Mouse (Mus musculus) frontal cortex, postnatal 10 days (tissue): Measurements from ENCODE around the gene Lrfn4.
"Not testable (repeated sequence)": the region's sequence is repeated elsewhere in the genome, so short reads cannot be mapped to it uniquely, and the experiment has no call there.

Source experiments
- DNase-seq, 2 experiments: peaks; one replicate each; pipeline ENCODE4 v3.0.0; 2022; ENCODE audit warnings: low spot score in 2 of 2, mixed read lengths in 1 of 2

Lrfn4 gene

DNA sequence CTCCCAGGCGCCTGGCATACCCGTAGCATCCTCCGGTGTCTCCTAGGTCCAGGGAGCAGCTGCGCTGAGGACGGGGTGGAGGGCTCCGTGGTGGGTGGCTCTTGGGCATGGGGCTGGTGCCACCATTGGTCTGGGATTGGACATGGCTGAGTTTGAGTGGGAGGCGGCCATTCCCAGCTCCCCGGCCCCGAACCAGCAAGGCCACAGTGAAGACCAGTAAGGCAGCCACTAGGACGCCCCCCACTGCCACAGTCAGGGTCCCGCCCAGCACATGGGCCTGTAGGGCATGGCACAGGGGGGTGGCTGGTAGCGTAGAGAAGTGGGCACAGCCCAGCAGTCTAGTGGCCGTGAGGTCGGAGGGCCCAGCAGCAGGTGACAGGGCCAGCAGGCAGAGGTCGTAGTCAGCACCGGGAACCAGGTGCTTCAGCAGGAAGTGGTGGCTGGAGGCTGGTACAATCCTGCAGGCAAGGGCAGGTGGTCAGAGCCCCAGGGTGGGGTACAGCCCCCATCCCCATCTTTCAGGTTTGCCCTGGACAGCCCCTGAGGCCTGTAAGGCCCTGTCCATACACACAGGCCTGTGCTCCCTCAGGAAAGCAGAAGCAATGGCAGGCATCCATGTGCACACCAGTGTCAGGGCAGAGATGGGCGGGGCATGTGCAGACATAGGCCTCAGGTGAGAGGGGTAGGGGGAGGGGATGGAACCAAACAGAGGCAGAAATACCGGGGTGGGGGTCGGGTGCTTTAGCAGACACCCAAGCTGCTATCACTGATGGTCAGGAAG lies 3.1 kb downstream of the Lrfn4 start:
- peak; percentile 16 to 17 for DNase-seq

DNA sequence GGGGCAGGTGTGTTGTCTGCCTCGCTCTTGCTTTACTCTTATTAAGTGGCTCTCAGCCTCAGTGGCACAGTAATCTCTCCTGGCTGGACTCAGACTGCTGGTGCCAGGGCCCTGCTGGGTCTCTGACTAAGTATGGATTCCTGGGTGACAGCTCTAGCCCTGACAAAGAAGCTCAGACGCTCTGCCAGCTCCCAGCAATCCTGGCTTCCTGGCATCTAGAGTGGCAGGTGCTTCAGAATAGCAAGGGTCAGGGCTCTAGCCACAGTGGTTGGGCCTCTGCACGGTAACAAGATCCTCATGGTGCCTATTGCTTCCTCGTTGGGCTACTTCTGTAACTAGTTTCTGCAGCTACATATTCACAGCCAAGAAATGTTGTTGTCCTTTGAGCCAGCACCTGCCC lies 5.4 kb downstream of the Lrfn4 start:
- no peak for DNase-seq

GRCm38 (mm10) chr19:4608511-4608910 lies 7.0 kb downstream of the Lrfn4 start:
- DNase-seq = no peak

- no peak for DNase-seq
Observed at GRCm38 (mm10) chr19:4607406-4607805, 8.1 kb downstream of the Lrfn4 start.

DNA sequence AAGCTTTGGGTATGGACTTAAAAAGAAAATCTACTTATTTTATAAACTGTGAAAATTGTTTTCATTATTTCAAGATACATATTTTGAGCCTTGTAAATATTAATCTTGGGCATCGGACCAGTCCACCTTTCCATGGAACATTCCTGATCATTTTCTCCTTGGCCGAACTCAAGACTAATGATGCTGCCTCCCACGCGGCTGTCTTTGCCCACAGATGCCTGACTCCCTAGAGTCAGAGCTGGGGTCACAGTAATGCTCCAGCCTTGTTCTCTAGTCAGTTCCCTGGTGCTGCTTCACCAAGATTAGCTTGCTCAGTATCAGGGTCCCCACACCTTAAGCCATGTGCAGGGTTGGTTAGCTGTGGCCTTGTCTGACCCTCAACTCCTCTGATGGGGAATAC lies 9.8 kb downstream of the Lrfn4 start:
- DNase-seq = no peak

- DNase-seq = no peak
Observed at GRCm38 (mm10) chr19:4603801-4604723, 11.4 kb downstream of the Lrfn4 start.

DNA sequence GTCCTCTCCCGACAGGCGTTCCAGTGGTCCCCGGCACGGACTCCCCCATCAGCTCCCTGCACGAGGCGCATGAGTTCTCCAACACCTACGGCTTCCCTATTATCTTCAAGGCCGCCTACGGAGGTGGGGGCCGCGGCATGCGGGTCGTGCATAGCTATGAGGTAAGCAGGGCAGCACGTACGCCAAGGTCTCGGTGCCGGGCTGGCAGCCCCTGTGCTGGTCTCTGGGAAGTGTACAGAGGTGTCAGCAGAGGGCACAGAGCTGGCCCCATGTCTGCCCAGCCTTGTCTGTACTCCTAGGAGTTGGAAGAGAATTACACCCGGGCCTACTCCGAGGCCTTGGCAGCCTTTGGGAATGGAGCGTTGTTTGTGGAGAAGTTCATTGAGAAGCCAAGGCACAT lies 13.0 kb downstream of the Lrfn4 start:
- DNase-seq = no peak

- no peak for DNase-seq
Observed at GRCm38 (mm10) chr19:4596071-4596470, 19.4 kb downstream of the Lrfn4 start.

GRCm38 (mm10) chr19:4593792-4594522 lies 21.5 kb downstream of the Lrfn4 start:
- DNase-seq = no peak

DNA sequence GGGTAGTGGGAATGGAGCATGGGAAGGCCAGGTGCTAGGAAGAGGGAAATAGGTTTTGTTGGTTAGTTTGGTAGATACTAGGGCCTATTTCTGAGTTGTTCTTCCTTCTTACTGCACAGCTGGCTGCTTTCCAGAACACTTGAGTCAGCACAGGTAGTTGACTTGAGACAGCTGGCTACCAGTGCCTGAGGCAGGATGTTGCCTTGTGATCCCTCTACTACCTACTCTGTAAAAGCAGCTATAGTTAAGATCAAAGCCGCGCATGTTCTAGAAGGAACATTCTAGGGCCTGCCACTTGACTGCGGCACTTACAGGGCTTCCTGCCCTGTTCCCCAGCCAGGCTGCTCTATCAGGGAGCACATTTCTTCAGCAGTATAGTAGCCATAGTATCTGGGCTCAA lies 25.4 kb downstream of the Lrfn4 start:
- no peak for DNase-seq

- DNase-seq = no peak
Observed at GRCm38 (mm10) chr19:4589081-4589480, 26.4 kb downstream of the Lrfn4 start.

DNA sequence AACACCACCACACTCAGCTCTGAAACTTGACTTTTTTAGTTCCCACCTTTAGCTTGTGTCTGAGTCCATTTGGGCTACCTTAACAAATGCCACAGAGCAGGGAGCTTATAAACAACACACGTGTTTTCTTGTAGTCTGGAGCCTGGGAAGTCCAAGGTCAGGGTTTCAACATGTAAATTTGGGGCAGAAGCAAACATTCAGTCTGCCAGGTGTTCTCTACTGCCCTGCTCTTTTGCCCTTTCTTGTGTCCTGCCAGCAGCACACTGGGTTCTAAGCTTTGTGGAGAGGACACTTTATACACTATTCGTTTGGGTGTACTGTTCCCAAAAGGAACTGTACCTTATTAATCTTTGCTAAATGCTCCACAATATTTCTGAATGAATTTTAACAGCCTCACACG lies 27.0 kb downstream of the Lrfn4 start:
- DNase-seq = no peak

GRCm38 (mm10) chr19:4587426-4587825 lies 28.0 kb downstream of the Lrfn4 start:
- DNase-seq = no peak

- not testable (repeated sequence) for DNase-seq
Observed at GRCm38 (mm10) chr19:4586783-4587182, 28.7 kb downstream of the Lrfn4 start.

DNA sequence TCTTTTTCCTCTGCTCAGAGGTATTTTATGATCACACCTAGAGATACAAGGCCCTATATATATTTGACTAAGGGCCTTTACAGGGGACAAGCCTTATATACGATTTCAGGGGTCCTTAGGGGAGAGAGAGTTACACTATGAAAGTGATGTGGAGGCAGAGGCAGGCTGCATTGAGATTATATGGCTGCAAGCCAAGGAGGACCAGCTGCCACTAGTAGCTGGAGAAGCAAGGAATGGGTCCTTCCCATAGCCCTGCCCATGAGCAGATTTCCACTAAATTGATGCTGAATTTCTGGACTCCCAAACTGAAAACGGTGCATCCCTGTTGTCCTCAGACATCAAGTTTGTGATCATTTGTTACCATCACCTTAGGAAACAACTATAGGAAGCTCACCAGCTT lies 31.6 kb downstream of the Lrfn4 start:
- no peak for DNase-seq

DNA sequence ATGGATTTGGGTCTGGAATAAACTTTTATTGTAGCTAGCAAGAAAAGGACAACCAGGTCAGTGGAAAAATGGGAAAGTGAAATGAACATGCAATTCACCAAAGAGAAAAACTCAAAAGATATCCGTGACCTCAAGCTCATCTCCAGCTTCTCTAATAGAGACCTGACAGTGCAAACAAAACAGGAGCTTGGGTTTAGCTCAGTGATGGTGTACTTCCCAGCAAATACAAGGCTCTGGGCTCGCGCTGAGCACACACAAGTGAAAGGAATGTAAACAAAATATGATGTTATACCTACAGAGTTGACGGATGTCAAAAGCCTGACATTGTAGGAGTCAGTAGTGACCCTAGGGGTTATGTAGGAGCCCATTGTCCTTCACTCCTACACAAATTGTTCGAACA lies 36.2 kb downstream of the Lrfn4 start:
- DNase-seq = no peak

GRCm38 (mm10) chr19:4578799-4579198 lies 36.7 kb downstream of the Lrfn4 start:
- DNase-seq = no peak

DNA sequence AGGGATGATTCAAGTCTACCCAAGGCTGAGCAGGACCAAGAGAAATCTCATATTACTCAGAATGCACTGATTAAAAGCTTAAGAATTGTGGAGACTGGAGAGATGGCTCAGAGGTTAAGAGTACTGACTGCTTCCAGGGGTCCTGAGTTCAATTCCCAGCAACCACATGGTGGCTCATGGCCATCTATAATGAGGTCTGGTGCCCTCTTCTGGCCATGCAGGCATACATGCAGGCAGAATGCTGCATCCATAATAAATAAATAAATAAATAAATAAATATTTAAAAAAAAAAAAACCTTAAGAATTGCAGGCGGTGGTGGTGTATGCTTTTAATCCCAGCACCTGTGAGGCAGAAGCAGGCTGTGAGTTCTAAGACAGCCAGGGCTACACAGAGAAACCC lies 42.2 kb downstream of the Lrfn4 start:
- no peak for DNase-seq

DNA sequence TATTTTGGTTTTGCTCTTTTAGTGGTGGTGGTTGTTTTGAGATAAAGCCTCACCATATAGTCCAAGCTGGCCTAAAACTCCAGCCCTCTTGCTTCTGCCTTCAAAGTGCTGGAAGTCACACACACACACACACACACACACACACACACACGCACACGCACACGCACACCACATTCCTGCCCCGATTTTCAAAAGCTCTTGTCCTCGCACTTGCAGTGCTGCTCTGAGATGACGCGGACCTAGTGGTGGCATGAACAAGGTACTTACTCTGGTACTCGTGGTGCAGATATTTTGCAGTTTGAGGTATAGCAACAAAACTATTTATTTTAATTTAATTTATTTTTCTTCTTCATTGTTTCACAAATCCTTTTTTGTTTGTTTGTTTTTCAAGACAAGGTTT lies 43.0 kb downstream of the Lrfn4 start:
- no peak for DNase-seq

- DNase-seq = no peak
Observed at GRCm38 (mm10) chr19:4572061-4572460, 43.4 kb downstream of the Lrfn4 start.

DNA sequence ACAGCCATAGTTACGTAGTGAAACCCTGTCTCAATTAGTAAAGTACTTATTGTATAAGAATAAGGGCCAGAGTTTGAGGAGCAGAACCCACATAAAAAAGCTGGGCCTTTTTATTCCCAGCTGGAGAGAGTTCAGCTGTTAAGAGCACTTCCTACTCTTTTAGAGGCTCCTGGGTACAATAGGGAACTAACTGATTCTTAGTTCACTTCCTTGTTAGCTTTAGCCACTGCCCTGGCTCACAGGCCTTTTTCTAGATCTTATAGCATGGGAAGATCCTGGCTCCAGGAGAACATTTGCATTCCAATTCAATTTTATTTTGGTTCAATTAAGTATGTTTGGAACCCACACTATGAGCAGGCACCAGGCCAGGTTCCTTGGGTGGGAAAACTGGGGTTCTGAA lies 43.8 kb downstream of the Lrfn4 start:
- no peak for DNase-seq

DNA sequence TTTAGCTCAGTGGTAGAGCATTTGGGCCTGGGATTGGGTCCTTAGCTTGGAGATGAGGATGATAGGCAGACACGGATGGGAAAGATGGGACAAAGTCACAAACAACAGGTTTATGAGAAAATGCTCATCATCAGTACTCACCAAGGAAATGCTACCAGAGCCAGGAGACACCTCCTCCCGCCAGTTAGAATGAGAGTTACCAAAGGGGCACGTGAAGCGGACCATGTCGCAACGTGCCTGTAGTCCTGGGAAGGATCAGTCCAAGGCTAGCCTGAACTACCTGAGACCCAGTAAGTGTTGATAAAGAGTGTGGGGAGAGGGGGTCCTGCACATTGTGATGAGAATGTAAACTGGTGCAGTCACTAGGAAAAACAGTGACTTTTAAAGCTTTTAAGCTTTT lies 44.7 kb downstream of the Lrfn4 start:
- DNase-seq = no peak
